Mouse (Mus musculus) frontal cortex, adult (tissue): ENCODE results near the gene Atp8b2.
A peak's percentile ranks its signal among the peaks of the same experiment; 100 is the strongest.

Experiments used
- ATAC-seq: cut with Nextera tagmentation; 2 replicates; pipeline ENCODE4 v1.9.2; 2017; ENCODE audit warnings: mild to moderate bottlenecking, moderate library complexity, mixed read lengths; ENCODE audit not compliant: low TSS enrichment

Gene Atp8b2

GRCm38 (mm10) chr3:89963221-89963763, at the start of gene Atp8b2:
Gene Atp8b2 (minus strand): TSS chr3:89963508.
- ATAC-seq: no peak

GRCm38 (mm10) chr3:90010291-90010690, 47.0 kb upstream of the Atp8b2 start:
- ATAC-seq: no peak

GRCm38 (mm10) chr3:90004091-90004796, 40.9 kb upstream of the Atp8b2 start:
- no peak for ATAC-seq

GRCm38 (mm10) chr3:89999830-90000229, 36.5 kb upstream of the Atp8b2 start:
- ATAC-seq: no peak

GRCm38 (mm10) chr3:89999090-89999489, 35.8 kb upstream of the Atp8b2 start:
- peak; percentile 32; the same call in 1 of the 2 replicates for ATAC-seq

- peak; percentile 85 for ATAC-seq
Observed at GRCm38 (mm10) chr3:89998612-89999054, 35.3 kb upstream of the Atp8b2 start, which contains the start of gene Hax1. Gene Hax1 (minus strand): TSS chr3:89998780.

GRCm38 (mm10) chr3:89997791-89998495, 34.6 kb upstream of the Atp8b2 start:
- peak; percentile 44; the same call in 1 of the 2 replicates for ATAC-seq

- ATAC-seq: no peak
Observed at GRCm38 (mm10) chr3:89994807-89995515, 31.7 kb upstream of the Atp8b2 start.

GRCm38 (mm10) chr3:89987822-89988221, 24.5 kb upstream of the Atp8b2 start:
- ATAC-seq: no peak

GRCm38 (mm10) chr3:89987211-89987610, 23.9 kb upstream of the Atp8b2 start:
- ATAC-seq: no peak

- no peak for ATAC-seq
Observed at GRCm38 (mm10) chr3:89982426-89982825, 19.1 kb upstream of the Atp8b2 start.

GRCm38 (mm10) chr3:89976859-89977258, 13.6 kb upstream of the Atp8b2 start:
- ATAC-seq: no peak

- no peak for ATAC-seq
Observed at GRCm38 (mm10) chr3:89968509-89968908, 5.2 kb upstream of the Atp8b2 start.

GRCm38 (mm10) chr3:89966946-89967345, 3.6 kb upstream of the Atp8b2 start:
- ATAC-seq: no peak

- no peak for ATAC-seq
Observed at GRCm38 (mm10) chr3:89965972-89966371, 2.7 kb upstream of the Atp8b2 start.

- no peak for ATAC-seq
Observed at GRCm38 (mm10) chr3:89965557-89965956, 2.2 kb upstream of the Atp8b2 start.

GRCm38 (mm10) chr3:89963926-89964739, 825 bp upstream of the Atp8b2 start:
- peak; percentile 44 for ATAC-seq

- ATAC-seq: no peak
Observed at GRCm38 (mm10) chr3:89962751-89963220, 522 bp downstream of the Atp8b2 start.

GRCm38 (mm10) chr3:89962059-89962750, 1.1 kb downstream of the Atp8b2 start:
- 0 out of 2 replicates have a peak, but pooled peaks have one; percentile 3 for ATAC-seq

GRCm38 (mm10) chr3:89961436-89961835, 1.9 kb downstream of the Atp8b2 start:
- no peak for ATAC-seq
